Mouse (Mus musculus): ENCODE measurements around the gene Gm28048. TPM values are rescaled to one million over a fixed set of nuclear protein-coding genes. Genes with fewer than 3 reads are reported as not detected.

Gene Gm28048
- polyA plus RNA-seq, 2 experiments, result 2.8 to 6.8 TPM

- ATAC-seq (ENCODE audit: insufficient read depth) (peak; percentile 57), DNase-seq (ENCODE audit: low read depth in 3 of 3, low spot score in 3 of 3) (no peak)
- no peak for TF ChIP-seq EP300 (IDR thresholded peaks at IDR 0.05; ENCODE audit: low read depth)
- no peak for TF ChIP-seq CTCF (IDR thresholded peaks at IDR 0.05; ENCODE audit: low read depth)
- Histone ChIP-seq H3K4me3 (ENCODE audit: insufficient read depth in 1 of 2, low read depth in 2 of 2, low read length in 2 of 2) (peak overlapping the region; percentile 67 to 79), H3K9ac (replicated peaks) (peak overlapping the region; percentile 67), H3K27ac (peak overlapping the region; percentile 44), H3K9me3 (ENCODE audit: control insufficient read depth, low read length) (no peaks in the 10 kb centered on the region), H3K36me3 (replicated peaks; ENCODE audit: control insufficient read depth, insufficient read depth, low read depth) (no peaks in the 10 kb centered on the region), H3K27me3 (ENCODE audit: control insufficient read depth, insufficient read depth, low read length) (no peaks in the 10 kb centered on the region), H3K4me2 (ENCODE audit: low read depth) (peak overlapping the region; percentile 93), H3K4me1 (replicated peaks; ENCODE audit: control insufficient read depth in 2 of 2, insufficient read depth in 2 of 2, low read length in 1 of 2) (peaks cover 11 to 22% of the 10 kb centered on the region in 2 experiments)
- under 1% methylated on average over 50 of the region's 50 CpGs for WGBS (ENCODE audit: insufficient replicate concordance)
Observed at GRCm38 (mm10) chr11:22858441-22859300, 123.2 kb downstream of the Gm28048 start.

GRCm38 (mm10) chr11:22857705-22858440 is 124.0 kb downstream of the Gm28048 start:
- no peak for ATAC-seq (ENCODE audit: insufficient read depth)
- TF ChIP-seq EP300 (IDR thresholded peaks at IDR 0.05; ENCODE audit: low read depth), result no peak
- TF ChIP-seq CTCF (IDR thresholded peaks at IDR 0.05; ENCODE audit: low read depth), result no peak
- Histone ChIP-seq H3K27ac (no peak overlapping the region), H3K9ac (replicated peaks) (peak overlapping the region; percentile 67), H3K4me1 (replicated peaks; ENCODE audit: control insufficient read depth in 2 of 2, insufficient read depth in 2 of 2, low read length in 1 of 2) (peaks cover 15 to 29% of the 10 kb centered on the region in 2 experiments), H3K27me3 (ENCODE audit: control insufficient read depth, insufficient read depth, low read length) (no peaks in the 10 kb centered on the region), H3K4me3 (ENCODE audit: insufficient read depth in 1 of 2, low read depth in 2 of 2, low read length in 2 of 2) (peak overlapping the region; percentile 67 to 79), H3K4me2 (ENCODE audit: low read depth) (peak overlapping the region; percentile 93), H3K36me3 (replicated peaks; ENCODE audit: control insufficient read depth, insufficient read depth, low read depth) (no peaks in the 10 kb centered on the region), H3K9me3 (ENCODE audit: control insufficient read depth, low read length) (no peaks in the 10 kb centered on the region)
- 6% methylated on average over 25 of the region's 25 CpGs for WGBS (ENCODE audit: insufficient replicate concordance)
- DNase-seq (ENCODE audit: low read depth in 3 of 3, low spot score in 3 of 3), result no peak

GRCm38 (mm10) chr11:22857106-22857704 is 124.7 kb downstream of the Gm28048 start:
- H3K4me1 ChIP-seq (replicated peaks; ENCODE audit: control insufficient read depth in 2 of 2, insufficient read depth in 2 of 2, low read length in 1 of 2), result peaks cover 15 to 33% of the 10 kb centered on the region in 2 experiments
- DNase-seq (ENCODE audit: low read depth in 3 of 3, low spot score in 3 of 3) (no peak), ATAC-seq (ENCODE audit: insufficient read depth) (no peak)
- peak overlapping the region in 1 of 2 experiments; percentile 79; a peak in 2 of 4 replicates for H3K4me3 ChIP-seq (ENCODE audit: insufficient read depth in 1 of 2, low read depth in 2 of 2, low read length in 2 of 2)
- WGBS (ENCODE audit: insufficient replicate concordance), result 49% methylated on average over 5 of the region's 5 CpGs
- H3K9me3 ChIP-seq (ENCODE audit: control insufficient read depth, low read length), result no peaks in the 10 kb centered on the region
- H3K9ac ChIP-seq (replicated peaks), result no peak overlapping the region
- H3K27ac ChIP-seq, result no peak overlapping the region
- H3K36me3 ChIP-seq (replicated peaks; ENCODE audit: control insufficient read depth, insufficient read depth, low read depth), result no peaks in the 10 kb centered on the region
- TF ChIP-seq CTCF (IDR thresholded peaks at IDR 0.05; ENCODE audit: low read depth) (no peak), EP300 (IDR thresholded peaks at IDR 0.05; ENCODE audit: low read depth) (no peak)
- peak overlapping the region; percentile 93 for H3K4me2 ChIP-seq (ENCODE audit: low read depth)
- H3K27me3 ChIP-seq (ENCODE audit: control insufficient read depth, insufficient read depth, low read length), result no peaks in the 10 kb centered on the region

DNA sequence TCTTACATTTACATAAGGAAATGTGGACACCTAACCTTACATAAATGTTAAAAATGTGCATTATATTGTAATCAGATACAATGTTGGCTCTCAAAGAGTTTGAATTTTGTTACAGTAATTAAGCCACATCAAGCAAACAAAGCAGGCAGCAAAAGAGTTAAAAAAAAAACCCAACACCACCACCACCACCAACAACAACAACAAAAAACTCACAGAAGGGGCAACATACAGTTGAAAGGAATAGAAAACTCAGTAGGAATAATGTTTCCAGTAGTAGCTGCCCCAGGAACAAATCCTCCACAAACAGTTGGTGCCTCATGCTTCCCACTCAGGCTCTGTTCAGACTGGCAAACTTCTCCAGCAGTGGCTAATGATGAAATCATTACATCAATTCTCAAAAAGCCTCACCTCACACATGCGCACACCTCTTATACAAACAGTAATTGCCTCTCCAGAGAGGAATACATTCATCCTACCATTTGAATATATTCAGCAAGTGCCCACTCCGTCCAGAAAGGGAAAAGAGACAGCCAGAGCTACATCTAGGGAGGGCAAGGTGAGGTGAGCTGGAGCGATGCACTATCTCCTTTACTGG is 125.4 kb downstream of the Gm28048 start:
- ATAC-seq (ENCODE audit: insufficient read depth), result no peak
- H3K4me1 ChIP-seq (replicated peaks; ENCODE audit: control insufficient read depth in 2 of 2, insufficient read depth in 2 of 2, low read length in 1 of 2), result peaks cover 15 to 35% of the 10 kb centered on the region in 2 experiments

More for the DNA sequence above, 125.4 kb downstream of the Gm28048 start:
- no peak overlapping the region for H3K27ac ChIP-seq
- H3K4me2 ChIP-seq (ENCODE audit: low read depth), result peak overlapping the region; percentile 93
- TF ChIP-seq EP300 (IDR thresholded peaks at IDR 0.05; ENCODE audit: low read depth) (no peak), CTCF (IDR thresholded peaks at IDR 0.05; ENCODE audit: low read depth) (no peak)
- no peak overlapping the region; a peak in 1 of 4 replicates for H3K4me3 ChIP-seq (ENCODE audit: insufficient read depth in 1 of 2, low read depth in 2 of 2, low read length in 2 of 2)
- no peaks in the 10 kb centered on the region for H3K36me3 ChIP-seq (replicated peaks; ENCODE audit: control insufficient read depth, insufficient read depth, low read depth)
- 52% methylated on average over 3 of the region's 3 CpGs for WGBS (ENCODE audit: insufficient replicate concordance)
- no peak overlapping the region for H3K9ac ChIP-seq (replicated peaks)
- no peaks in the 10 kb centered on the region for H3K9me3 ChIP-seq (ENCODE audit: control insufficient read depth, low read length)
- H3K27me3 ChIP-seq (ENCODE audit: control insufficient read depth, insufficient read depth, low read length), result no peaks in the 10 kb centered on the region
- no peak for DNase-seq (ENCODE audit: low read depth in 3 of 3, low spot score in 3 of 3)

Data from liver, embryonic 14.5 days (tissue).